Mouse (Mus musculus) frontal cortex, adult 2 months (tissue): ENCODE data around the gene Maml2. TPM values are rescaled to one million over a fixed set of nuclear protein-coding genes. Genes with fewer than 3 reads are reported as not detected.
"Not testable (repeated sequence)": the region's sequence is repeated elsewhere in the genome, so short reads cannot be mapped to it uniquely, and the experiment has no call there.

Experiments
- DNase-seq, 2 experiments: peaks; one replicate each; pipeline ENCODE4 v3.0.0; 2022; ENCODE audit warnings: low spot score in 1 of 2; ENCODE audit errors: extremely low spot score in 1 of 2
- polyA plus RNA-seq: library from polyadenylated mRNA; depleted of rRNA; stranded (reverse); fragments of >200 nt; gene quantifications from 2 replicates; pipeline ENCODE4 v1.2.3, GENCODE M21; 2012; rRNA removed

The Maml2 gene
- polyA plus RNA-seq, 1 experiment = 8.5 TPM

GRCm38 (mm10) chr9:13697041-13697811 lies 399.5 kb downstream of the Maml2 start:
- no peak for DNase-seq

- DNase-seq = no peak
These were observed 400.1 kb downstream of the Maml2 start for GRCm38 (mm10) chr9:13697869-13698268.

GRCm38 (mm10) chr9:13699061-13699780 lies 401.5 kb downstream of the Maml2 start:
- DNase-seq = no peak

- DNase-seq = no peak
These were observed 402.0 kb downstream of the Maml2 start for GRCm38 (mm10) chr9:13699781-13700116.

- DNase-seq = no peak
These were observed 404.0 kb downstream of the Maml2 start for GRCm38 (mm10) chr9:13701773-13702172.

- no peak for DNase-seq
These were observed 405.3 kb downstream of the Maml2 start for GRCm38 (mm10) chr9:13703100-13703499.

GRCm38 (mm10) chr9:13704917-13705316 lies 407.2 kb downstream of the Maml2 start:
- no peak for DNase-seq

- DNase-seq = no peak
These were observed 409.4 kb downstream of the Maml2 start for GRCm38 (mm10) chr9:13707066-13707555.

- DNase-seq = no peak
These were observed 411.7 kb downstream of the Maml2 start for GRCm38 (mm10) chr9:13709436-13709835.

GRCm38 (mm10) chr9:13715891-13716290 lies 418.1 kb downstream of the Maml2 start:
- not testable (repeated sequence) for DNase-seq

- DNase-seq = peak; percentile 66 to 93
These were observed 418.8 kb downstream of the Maml2 start for GRCm38 (mm10) chr9:13716316-13717099.

- DNase-seq = no peak
These were observed 450.6 kb downstream of the Maml2 start, which contains the start of gene Mtmr2 for GRCm38 (mm10) chr9:13748404-13748797. Gene Mtmr2 (plus strand): TSS chr9:13748410.

- peak; percentile 87 to 98 for DNase-seq
These were observed 451.3 kb downstream of the Maml2 start for GRCm38 (mm10) chr9:13748798-13749674.

- DNase-seq = no peak
These were observed 451.9 kb downstream of the Maml2 start for GRCm38 (mm10) chr9:13749675-13749998.

GRCm38 (mm10) chr9:13752543-13752942 lies 454.8 kb downstream of the Maml2 start:
- DNase-seq = no peak

Other genes with a start within 250 kb of the Maml2 start
- 5.5 and 6.2 TPM in 2 replicates for gene Jrkl, start 52.1 kb upstream of the Maml2 start, polyA plus RNA-seq
- gene Ccdc82, start 51.0 kb upstream of the Maml2 start, polyA plus RNA-seq = 17.8 and 19.4 TPM in 2 replicates
- not detected in 2 replicates for gene Gm17571, start 148.8 kb downstream of the Maml2 start, polyA plus RNA-seq